Mouse (Mus musculus) hematopoietic stem cell, adult 5-6 weeks (primary cell): ENCODE results near the gene Tmub1. TPM values are rescaled to one million over a fixed set of nuclear protein-coding genes. Genes with fewer than 3 reads are reported as not detected.

Experiments
- ATAC-seq, 2 experiments: fragments of 125-278 bp in 1 of 2; replicated peaks in 1 of 2; 2 replicates each; pipeline ENCODE4 v1.8.0; 2016 to 2017; ENCODE audit warnings: inconsistent platforms in 2 of 2, mild to moderate bottlenecking in 2 of 2, moderate number of reproducible peaks in 2 of 2, low read depth in 1 of 2, moderate TSS enrichment in 1 of 2; ENCODE audit not compliant: low FRiP score in 2 of 2, poor library complexity in 2 of 2, severe bottlenecking in 2 of 2, insufficient read depth in 1 of 2, low TSS enrichment in 1 of 2
- total RNA-seq: library from RNA; stranded (forward); fragments of 172-1452, 232-1000 nt; gene quantifications from 2 replicates; pipeline ENCODE4 v1.2.3, GENCODE M21; 2017

The Tmub1 gene
- total RNA-seq, 1 experiment from 2014 or later, result 16.1 TPM

DNA sequence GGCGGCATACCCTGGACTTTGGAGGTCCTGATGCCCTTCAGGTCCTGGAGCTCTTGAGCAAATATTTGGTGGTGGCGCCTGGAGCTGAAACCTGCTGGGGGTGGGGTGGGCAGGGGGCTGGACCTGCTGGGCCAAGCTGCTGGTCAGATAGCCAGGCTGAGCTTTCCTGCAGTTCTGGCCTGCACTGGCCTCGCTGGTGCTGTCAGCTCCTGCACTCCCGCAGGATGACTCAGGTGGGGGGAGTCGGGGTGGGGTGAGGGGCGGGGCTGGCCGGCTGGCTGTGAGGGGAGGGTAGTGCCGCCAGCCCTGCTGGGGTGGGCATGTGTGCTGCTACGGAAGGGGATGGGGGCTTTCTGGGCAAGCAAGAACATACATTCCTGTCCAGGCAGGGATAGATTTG, 19.1 kb downstream of the Tmub1 start:
- ATAC-seq, result no peak

GRCm38 (mm10) chr5:24427981-24428402, 19.7 kb downstream of the Tmub1 start:
- ATAC-seq, result no peak

GRCm38 (mm10) chr5:24427285-24427633, 20.4 kb downstream of the Tmub1 start:
- no peak for ATAC-seq

- no peak for ATAC-seq
Observed at GRCm38 (mm10) chr5:24426556-24427284, 20.9 kb downstream of the Tmub1 start.

DNA sequence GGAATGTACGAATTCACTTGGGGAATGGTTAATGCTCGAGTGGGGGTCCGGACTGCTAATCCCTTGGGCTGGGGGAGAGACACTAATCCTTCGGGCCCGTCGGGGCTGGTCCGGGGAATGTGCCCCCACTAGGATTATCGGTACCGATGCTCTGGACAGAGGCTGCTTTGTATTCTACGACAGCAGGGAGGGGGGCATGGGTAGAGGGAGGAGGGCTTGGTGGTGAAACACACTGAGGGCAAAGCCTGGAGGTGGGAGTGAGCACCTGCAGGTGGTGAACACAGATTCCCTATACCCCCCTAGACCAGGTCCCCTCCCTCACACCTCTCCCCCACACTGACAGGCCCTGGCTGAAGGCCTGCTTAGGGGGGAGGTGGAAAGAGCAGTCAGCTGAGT, 21.6 kb downstream of the Tmub1 start:
- no peak for ATAC-seq

GRCm38 (mm10) chr5:24425421-24426036, 22.1 kb downstream of the Tmub1 start:
- peak in 1 of 2 experiments; percentile 8; a peak in 1 of 4 replicates for ATAC-seq

- ATAC-seq, result peak; percentile 8 to 18; a peak in 1 of 4 replicates
Observed at GRCm38 (mm10) chr5:24424861-24425411, 22.7 kb downstream of the Tmub1 start.

DNA sequence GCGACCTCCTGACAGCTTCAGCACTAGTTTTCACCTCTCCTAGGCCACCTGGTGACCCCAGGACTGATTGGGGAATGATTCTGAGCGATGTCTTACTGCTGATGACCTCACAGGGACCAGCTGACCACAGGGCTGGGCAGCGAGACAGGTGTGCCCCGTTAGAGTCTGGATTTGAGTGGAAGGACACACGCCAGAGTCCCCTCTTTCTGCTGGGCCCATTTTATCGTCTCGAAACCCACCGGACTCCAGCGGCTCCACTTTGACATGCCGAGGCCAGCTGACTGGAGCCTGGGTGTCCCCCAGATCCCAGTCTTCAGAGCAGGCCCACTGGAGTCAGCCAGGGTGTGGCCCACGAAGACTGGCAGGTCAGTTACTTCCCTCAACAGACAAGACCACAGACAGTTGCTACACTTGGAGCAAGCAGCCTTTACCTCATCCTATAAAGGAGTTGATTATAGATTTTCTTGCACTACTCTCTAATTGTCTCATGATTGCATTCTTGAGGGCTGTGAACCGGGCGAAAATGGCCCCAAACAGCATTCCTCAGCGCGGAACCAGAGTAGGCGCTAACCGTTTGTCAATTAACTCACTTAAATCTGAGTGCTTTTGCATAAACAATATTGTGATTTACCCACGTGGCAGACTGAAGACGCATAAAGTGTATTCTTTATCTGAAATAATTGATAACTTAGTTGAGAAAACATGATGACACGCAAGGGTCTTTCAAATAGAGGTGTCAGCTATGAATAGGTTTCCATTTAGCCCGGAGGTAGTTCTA, 23.5 kb downstream of the Tmub1 start:
- ATAC-seq, result no peak; a peak in 1 of 4 replicates

DNA sequence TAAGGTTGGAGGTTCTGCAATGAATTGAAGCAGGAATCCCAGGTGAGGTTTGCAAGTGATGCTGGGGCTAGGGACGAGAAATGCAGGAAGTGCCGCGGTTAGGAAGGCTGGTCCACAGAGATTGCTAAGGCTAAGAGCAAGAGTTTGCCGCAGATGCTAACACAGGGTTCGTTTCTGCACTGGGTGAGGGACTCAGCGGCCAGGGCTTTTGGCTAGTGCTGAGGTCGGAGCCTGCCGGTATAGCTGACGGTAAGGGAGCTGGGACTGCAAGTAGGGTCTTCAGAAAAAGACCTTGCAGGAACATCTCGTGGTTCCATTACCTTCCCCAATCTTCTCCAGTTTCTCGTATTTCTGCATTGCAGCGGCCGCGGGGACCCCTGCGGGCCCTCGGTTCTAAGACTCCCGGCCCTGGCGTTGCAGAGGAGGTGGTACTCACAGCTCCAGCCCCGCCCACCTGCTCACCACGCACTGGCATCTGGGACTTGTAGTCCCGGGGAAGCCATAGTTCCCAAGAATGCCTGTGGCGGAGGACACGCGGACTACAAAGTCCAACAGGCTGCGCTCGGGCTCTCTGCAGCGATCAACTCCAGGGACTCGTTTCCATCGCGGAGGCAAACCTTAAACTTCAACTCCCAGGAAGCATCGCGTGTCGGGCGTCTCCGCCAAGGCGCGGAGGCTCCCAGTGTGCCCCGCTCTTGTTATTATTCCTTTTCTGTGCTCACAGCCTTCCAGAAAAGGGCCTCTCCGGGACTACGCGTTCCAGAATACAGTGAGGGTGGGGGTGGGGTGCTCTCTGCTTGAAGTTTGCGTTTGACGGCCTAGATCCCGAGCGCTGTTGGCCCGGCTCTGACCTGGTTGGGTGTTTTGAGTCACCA, 24.3 kb downstream of the Tmub1 start, which contains the start of the genes Cdk5 and Slc4a2:
Cdk5 (minus strand) TSS at position 402 of the 875 bp plus-strand sequence.
Slc4a2 (plus strand) TSS at position 709 of the 875 bp plus-strand sequence.
- ATAC-seq, result peak; percentile 95

DNA sequence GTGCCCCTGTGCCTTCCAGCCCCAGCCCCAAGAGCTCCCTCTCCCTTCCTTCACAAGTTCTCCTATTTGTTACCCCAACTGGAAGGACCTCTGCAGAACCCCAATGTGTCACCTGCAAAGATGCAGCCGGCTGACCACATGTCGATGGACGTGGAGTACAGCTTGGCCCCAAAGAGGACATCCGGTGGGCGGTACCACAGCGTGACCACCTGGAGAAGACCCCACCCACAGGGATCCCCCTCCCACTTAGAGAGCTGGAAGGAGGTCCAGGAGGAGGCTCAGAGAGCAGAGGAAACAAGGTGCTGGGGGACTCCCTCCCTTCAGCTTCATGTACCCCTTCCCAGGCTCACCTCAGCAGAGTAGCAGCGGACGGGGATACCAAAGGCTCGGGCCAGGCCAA, 27.3 kb downstream of the Tmub1 start:
- ATAC-seq, result no peak

- ATAC-seq, result no peak
Observed at GRCm38 (mm10) chr5:24417587-24417986, 30.1 kb downstream of the Tmub1 start.

- ATAC-seq, result peak; percentile 58 to 64
Observed at GRCm38 (mm10) chr5:24416222-24416736, 31.4 kb downstream of the Tmub1 start.

DNA sequence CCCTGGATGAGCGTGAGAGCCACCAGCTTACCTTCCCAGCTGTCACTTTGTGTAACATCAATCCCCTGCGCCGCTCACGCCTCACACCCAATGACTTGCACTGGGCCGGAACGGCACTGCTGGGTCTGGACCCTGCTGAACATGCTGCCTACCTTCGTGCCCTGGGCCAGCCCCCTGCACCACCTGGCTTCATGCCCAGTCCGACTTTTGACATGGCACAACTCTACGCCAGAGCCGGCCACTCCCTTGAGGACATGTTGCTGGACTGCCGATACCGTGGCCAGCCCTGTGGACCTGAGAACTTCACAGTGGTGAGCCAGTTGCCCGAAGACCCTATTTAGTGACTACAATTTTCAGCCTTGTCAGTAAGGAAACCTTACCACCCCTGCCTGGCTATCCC, 33.7 kb downstream of the Tmub1 start:
- ATAC-seq, result no peak

- peak; percentile 49 to 70; a peak in 3 of 4 replicates for ATAC-seq
Observed at GRCm38 (mm10) chr5:24413042-24413693, 34.5 kb downstream of the Tmub1 start, which contains the start of gene Asic3. TSS of gene Asic3 (plus strand) at chr5:24413392.

DNA sequence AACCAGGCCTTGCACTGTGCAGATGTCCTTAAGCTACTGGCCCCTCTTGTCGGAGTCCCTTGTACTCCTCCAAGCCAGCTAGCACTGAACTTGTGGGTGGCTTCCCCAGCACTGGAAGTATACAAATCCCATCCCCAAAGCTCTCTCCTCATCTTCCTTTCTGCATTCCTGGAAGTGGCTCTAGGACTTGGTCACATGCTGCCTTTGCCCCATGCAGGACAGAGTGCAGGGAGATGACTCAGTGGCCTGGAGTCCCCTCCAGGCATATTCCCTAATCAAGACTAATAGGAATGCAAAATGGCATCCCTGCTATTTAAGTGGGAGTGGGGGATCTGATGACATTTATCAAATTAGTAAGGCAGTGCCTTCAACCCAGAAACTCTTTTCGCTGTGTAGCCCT, 35.6 kb downstream of the Tmub1 start:
- ATAC-seq, result no peak

GRCm38 (mm10) chr5:24409466-24409865, 38.2 kb downstream of the Tmub1 start:
- ATAC-seq, result no peak
